Mouse (Mus musculus) hindbrain, embryonic 14.5 days (tissue): ENCODE results near the gene Rbm20. TPM values are rescaled to one million over a fixed set of nuclear protein-coding genes. Genes with fewer than 3 reads are reported as not detected.

ENCODE experiments used
- polyA plus RNA-seq: library from polyadenylated mRNA; unstranded; fragments of >200 nt; fragmentation: Nextera tagmentation; extraction: Ambion mirVana; gene quantifications from 2 replicates; pipeline ENCODE4 v1.2.1, GENCODE M21; 2014

Rbm20 gene
- polyA plus RNA-seq, 1 experiment from 2014 or later: 0.94 TPM

Other genes with a start within 250 kb of the Rbm20 start
- 3.0 and 4.6 TPM in 2 replicates for gene Dusp5, start 148.2 kb upstream of the Rbm20 start, polyA plus RNA-seq
- gene Nutf2-ps1, start 88.2 kb upstream of the Rbm20 start, polyA plus RNA-seq: 190 and 201 TPM in 2 replicates
- gene Smc3, start 76.9 kb upstream of the Rbm20 start, polyA plus RNA-seq: 50.0 and 53.1 TPM in 2 replicates
- gene Pdcd4, start 214.9 kb downstream of the Rbm20 start, polyA plus RNA-seq: 51.8 and 58.0 TPM in 2 replicates